Mouse (Mus musculus) T-helper 17 cell (primary cell): ENCODE results near the gene Tnrc6b.
"Not testable (repeated sequence)": the region's sequence is repeated elsewhere in the genome, so short reads cannot be mapped to it uniquely, and the experiment has no call there.

ENCODE experiments used
- in situ Hi-C, 2 experiments: fragments of 300-600 bp; cut with MboI, MseI; formaldehyde crosslinking; loops; 1 replicate in 1 of 2; 2 replicates in 1 of 2; pipeline ENCODE4 v1.15.1; 2025; ENCODE audit warnings: high pct_unique_total_duplicates in 2 of 2

The Tnrc6b gene

GRCm38 (mm10) chr15:80910183-80910582 is 199.1 kb downstream of the Tnrc6b start:
- in situ Hi-C loops = no loop called here

DNA sequence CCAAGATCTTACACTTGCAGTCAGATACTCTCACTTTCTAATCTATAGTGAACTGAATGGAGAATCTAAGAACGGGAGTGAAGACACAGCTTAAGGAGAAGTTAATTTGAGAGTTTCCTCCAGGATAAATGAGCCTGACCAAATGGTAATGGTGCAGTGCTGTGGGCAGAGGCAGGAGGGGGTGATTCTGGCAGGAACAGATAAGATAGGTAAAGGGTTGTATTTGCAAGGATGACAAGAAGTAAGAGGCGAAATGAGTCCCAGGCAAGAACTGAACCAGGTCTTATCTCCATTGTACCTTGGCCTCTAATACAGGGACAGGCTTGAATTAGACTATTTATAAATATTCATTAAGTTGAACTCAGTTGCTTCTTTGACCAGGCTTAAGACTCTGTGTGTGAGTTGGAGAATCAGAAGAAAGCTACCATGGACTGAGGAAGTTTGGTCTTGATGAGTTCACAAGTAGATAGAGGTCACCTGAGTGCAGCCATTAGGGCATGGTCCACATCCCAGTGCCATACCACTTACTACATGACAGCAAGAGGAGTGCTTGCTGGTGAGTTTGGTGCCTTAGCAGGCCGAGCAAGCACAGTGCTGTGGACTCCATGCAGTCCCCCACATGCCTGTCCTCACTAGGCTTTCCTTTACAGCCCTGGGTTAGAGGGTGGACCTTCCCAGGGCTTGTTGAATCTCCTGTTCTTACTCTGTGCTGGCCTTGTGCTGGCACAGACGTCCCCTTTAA is 199.8 kb downstream of the Tnrc6b start:
- in situ Hi-C loops = no loop called here

DNA sequence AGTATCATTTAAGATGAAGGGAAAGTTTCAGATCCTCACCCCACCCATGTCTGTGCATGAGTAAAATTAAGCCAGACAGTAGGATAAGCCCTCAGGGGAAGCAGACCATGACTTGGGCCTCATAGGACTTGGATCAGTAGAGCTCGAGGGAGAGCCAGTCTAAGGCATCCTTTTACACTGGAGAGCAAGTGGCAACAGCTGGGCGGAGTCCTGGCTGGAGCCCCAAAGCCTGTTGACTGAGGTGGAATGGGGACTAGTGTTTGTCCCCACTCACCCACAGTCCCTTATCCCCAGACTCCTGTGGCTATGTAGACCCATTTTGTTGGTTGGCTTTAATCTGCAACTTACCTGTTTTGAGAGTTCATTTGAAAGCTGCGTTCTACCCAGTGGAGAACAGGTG is 201.1 kb downstream of the Tnrc6b start:
- in situ Hi-C loops = no loop called here

DNA sequence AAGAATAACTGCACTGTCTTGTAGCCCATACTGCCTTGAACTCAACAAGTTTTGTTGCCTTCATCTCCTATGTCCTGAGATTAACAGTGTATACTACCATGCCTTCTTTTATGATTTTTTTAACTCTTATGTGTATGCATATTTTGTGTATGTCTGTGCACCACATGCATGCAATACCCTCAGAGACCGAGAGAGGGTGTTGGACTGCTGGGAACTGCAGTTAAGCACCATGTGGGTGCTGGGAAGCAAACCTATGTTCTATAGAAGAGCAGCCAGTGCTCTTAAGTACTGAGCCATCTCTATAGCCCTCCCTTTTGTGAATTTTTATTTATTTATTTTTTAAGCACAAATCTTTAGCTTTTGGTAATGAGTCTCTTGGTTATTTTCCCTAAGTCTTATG is 202.7 kb downstream of the Tnrc6b start:
- in situ Hi-C loops = no loop called here

DNA sequence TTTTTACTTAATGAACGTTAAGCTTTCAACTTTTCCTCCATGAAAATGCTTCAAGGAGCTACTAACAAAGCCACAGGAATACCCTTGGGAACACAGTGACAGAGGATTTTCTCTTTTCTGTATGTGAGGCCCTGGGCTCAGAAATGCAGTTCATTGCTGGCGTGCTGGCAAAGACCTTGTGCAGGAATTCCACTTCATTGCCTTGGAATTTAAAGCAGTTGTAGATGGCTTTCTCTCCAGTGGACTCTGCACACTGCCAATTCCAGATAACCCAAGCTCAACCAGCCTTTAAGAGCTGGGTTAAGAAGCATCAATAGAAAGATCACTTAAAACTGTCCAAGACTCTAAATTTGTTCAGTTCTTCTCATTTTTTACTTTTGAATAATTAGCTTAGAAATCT is 204.7 kb downstream of the Tnrc6b start:
- in situ Hi-C loops = no loop called here

DNA sequence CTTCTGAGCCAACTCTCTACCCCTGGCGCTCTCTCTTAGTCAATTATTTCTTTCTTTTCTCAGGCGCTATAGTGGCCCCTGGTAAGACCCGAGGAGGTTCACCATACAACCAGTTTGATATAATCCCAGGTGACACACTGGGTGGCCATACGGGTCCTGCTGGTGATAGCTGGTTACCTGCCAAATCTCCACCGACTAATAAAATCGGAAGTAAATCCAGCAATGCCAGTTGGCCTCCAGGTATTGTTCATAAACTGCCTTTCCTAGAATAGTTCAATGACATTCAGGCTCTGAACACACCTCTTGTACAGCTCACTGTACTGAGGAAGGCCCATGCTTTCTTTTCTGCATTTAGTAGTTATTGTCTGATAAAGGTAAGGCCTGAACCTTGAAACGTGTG is 205.5 kb downstream of the Tnrc6b start:
- in situ Hi-C loops = no loop called here

- in situ Hi-C loops = no loop called here
Observed at GRCm38 (mm10) chr15:80920346-80920745, 209.2 kb downstream of the Tnrc6b start.

DNA sequence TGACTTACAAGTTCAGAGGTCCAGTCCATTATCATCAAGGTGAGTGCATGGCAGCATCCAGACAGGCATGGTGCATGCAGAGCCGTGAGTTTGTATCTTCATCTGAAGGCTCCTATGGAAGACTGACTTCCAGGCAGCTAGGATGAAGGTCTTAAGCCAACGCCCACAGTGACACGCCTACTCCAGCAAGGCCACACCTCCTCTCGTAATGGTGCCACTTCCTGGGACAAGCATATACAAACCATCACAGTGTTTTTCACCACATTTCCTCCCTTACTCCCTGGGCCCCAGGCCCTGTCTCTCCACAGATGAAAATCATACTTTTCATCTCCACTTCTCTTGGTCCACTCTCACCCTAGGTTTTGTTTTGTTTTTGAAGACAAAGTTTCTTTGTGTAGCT is 210.7 kb downstream of the Tnrc6b start:
- in situ Hi-C loops = no loop called here

- in situ Hi-C loops = no loop called here
Observed at GRCm38 (mm10) chr15:80924211-80924610, 213.1 kb downstream of the Tnrc6b start.

GRCm38 (mm10) chr15:80928811-80929355 is 217.8 kb downstream of the Tnrc6b start:
- in situ Hi-C loops = no loop called here

GRCm38 (mm10) chr15:80930048-80930571 is 219.0 kb downstream of the Tnrc6b start:
- in situ Hi-C loops = no loop called here

DNA sequence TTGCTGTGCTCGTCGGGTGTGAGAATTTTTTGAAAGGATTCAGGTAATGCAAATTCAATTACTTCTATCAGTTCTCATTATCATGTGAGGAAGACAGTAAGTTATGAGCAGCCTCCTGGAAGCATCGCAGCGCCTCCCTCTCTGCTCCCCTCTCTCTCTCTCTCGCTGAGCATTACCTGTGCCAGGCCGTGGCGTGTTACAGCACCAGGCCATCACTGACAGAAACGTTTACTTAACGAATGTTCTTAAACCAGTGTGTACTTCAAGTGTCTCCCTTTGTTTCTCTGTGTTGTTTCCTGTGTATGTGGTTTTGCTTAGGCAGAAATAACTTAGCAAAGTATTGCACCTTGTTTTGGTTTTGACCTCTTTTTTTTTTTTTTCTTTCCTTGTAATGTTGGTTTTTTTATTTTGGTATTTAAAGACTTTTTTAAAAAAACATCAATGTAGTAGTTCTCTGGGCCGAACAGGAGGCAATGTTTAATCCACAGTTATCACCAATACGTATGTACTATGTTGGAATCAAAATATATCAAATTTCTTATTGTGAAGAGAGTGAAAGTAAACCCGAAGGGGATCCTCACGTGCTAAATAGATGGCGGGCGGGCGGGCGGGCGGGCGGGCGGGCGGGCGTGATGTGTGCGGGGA is 219.7 kb downstream of the Tnrc6b start:
- in situ Hi-C loops = not testable (repeated sequence)

GRCm38 (mm10) chr15:80931345-80931960 is 220.3 kb downstream of the Tnrc6b start:
- in situ Hi-C loops = no loop called here

DNA sequence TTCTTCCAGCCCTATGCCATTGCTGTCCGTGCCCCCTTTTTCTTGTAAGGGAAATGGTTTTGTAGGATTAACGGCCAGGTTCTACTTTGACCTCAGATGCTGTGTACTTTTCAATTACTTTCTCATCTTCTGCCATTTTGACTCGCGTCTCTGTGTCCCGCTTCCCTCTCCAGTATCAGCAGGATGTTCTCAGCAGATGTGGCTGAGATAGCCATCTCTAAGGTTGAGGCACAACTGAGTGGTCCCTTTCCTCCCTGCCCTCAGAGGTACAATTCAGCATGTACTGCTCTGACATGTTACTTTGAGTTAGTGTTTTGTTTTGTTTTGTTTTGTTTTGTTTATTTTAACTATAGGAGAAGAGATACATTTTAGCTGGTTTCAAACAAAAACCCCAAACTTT is 223.7 kb downstream of the Tnrc6b start:
- in situ Hi-C loops = no loop called here

DNA sequence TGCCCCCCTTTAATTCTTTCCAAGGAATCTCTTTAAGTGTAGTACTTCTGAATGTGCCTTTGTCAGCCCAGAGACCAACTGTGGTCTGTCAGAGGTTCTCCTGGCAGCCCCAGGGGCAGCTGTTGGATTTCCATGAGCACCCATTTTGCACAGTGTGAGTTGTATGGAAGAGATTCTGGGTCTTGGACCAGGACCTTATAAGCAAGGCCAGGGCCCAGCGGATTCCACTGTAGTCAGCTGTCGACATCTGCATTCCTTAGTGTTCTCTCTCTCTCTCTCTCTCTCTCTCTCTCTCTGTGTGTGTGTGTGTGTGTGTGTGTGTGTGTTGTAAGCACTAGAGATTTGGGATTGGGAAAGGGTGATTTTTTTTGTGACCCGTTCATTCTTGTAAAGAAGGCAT is 225.6 kb downstream of the Tnrc6b start:
- in situ Hi-C loops = no loop called here

- in situ Hi-C loops = no loop called here
Observed at GRCm38 (mm10) chr15:80938615-80939014, 227.5 kb downstream of the Tnrc6b start.

DNA sequence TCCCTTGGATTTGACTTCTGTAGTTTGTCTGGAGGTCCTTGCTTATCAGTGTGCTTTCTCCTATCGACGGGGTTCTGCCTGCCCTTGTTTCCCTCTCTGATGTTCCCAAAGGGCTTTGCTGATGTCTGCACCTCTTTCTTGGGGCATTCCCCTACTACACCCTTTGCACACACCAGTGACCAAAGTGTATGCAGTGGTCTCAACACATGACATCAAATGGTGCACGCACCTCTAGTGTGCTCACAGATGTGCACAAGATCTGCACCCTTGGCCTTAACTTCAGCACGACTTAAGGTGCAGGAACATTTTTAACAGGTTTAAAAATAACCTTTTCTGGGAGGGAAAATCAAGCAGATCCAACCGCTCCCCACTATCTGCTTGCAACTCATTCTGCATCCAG is 228.3 kb downstream of the Tnrc6b start:
- in situ Hi-C loops = no loop called here

GRCm38 (mm10) chr15:80941468-80942040 is 230.4 kb downstream of the Tnrc6b start:
- in situ Hi-C loops = loop anchor here in 1 of 2 experiments (10.0 kb wide), 1 partner anchor 47 kb away; no protein-coding TSS in a partner anchor

- in situ Hi-C loops = loop anchor here in 1 of 2 experiments (5.0 to 10.0 kb wide), 2 partner anchors 51 to 239 kb away; no protein-coding TSS in a partner anchor
Observed at GRCm38 (mm10) chr15:80945851-80946250, 234.7 kb downstream of the Tnrc6b start.

DNA sequence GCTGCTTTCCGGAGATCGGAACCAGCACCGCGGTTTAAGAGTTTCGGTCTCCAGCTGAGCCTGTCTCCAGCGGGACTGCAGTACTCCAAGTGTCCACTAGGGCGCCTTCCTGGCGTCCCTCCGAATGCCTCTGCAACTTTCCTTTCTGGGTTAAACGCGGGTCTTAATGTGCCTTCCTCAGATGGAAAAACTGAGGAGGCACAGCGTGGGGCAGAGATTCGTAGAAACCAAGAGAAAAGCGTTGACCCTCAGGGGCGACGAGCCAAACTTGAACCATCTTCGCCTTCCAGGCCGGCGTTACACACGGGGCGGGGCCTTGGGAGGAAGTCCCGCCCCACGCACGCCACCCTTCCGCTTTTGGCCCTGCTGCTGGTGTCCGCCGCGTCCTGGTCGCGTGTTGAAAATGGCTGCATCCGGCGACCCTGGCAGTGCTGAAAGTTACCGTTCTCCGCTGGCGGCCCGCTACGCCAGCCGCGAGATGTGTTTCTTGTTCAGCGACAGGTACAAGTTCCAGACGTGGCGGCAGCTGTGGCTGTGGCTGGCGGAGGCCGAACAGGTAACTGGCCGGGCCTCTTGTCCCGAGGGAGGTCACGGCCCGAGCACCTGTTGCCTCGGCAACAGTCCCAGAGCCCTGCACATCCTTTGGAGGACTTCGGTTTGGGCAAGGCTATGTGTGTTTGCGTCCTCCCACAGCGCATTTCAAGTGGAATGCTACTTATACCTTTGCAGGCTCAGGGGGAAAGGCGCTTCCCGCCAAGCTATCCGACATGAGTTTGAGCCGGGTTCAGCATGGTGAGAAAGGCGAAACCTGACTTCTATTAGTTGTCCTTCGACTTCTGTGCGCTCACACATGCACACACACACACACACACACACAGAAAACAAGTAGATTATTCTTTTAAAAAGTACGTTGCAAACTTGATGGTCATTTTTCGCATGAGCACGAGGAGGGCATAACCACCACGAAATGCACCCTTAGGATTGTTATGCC is 237.3 kb downstream of the Tnrc6b start, which contains the start of gene Adsl:
Gene Adsl, plus strand, starts transcription at position 346 of the 991 bp plus-strand sequence.
- in situ Hi-C loops = loop anchor here in 1 of 2 experiments (5.0 to 10.0 kb wide), 2 partner anchors 54 to 241 kb away; no protein-coding TSS in a partner anchor
